Mouse (Mus musculus): Measurements from ENCODE around the gene Ppm1f. TPM values are rescaled to one million over a fixed set of nuclear protein-coding genes. Genes with fewer than 3 reads are reported as not detected.

Gene Ppm1f
- total and polyA plus RNA-seq, 2 experiments = 11.2 to 12.2 TPM

GRCm38 (mm10) chr16:16930326-16930725 lies 34.1 kb downstream of the Ppm1f start:
- H3K36me3 ChIP-seq (ENCODE audit: control insufficient read depth, insufficient read depth, low read length) = no peaks in the 10 kb centered on the region
- no peak for DNase-seq (ENCODE audit: extremely low read depth, low read depth, low spot score)
- TF ChIP-seq CTCF (IDR thresholded peaks at IDR 0.05; ENCODE audit: low read depth, low read length) (no peak), POLR2A (IDR thresholded peaks at IDR 0.05; ENCODE audit: extremely low read depth, insufficient read depth, low read length) (no peak)
- H3K79me2 ChIP-seq (ENCODE audit: control insufficient read depth, insufficient read depth, low read length) = no peaks in the 10 kb centered on the region
- no peak overlapping the region for H3K27ac ChIP-seq (replicated peaks; ENCODE audit: insufficient read depth, low read depth, low read length)
- no peaks in the 10 kb centered on the region for H3K4me1 ChIP-seq (ENCODE audit: control insufficient read depth, insufficient read depth, low read length)
- WGBS = 91% methylated on average over 3 of the region's 3 CpGs
- no peak overlapping the region for H3K4me3 ChIP-seq (ENCODE audit: insufficient read depth, low read depth, low read length)
- no peak overlapping the region for H3K9ac ChIP-seq (ENCODE audit: low read depth, low read length)
- H3K27me3 ChIP-seq (ENCODE audit: control insufficient read depth, insufficient read depth, low read length) = no peaks in the 10 kb centered on the region

GRCm38 (mm10) chr16:16930810-16931296 lies 34.6 kb downstream of the Ppm1f start:
- Histone ChIP-seq H3K9ac (ENCODE audit: low read depth, low read length) (no peak overlapping the region), H3K79me2 (ENCODE audit: control insufficient read depth, insufficient read depth, low read length) (no peaks in the 10 kb centered on the region), H3K36me3 (ENCODE audit: control insufficient read depth, insufficient read depth, low read length) (no peaks in the 10 kb centered on the region), H3K27ac (replicated peaks; ENCODE audit: insufficient read depth, low read depth, low read length) (no peak overlapping the region), H3K27me3 (ENCODE audit: control insufficient read depth, insufficient read depth, low read length) (no peaks in the 10 kb centered on the region), H3K4me3 (ENCODE audit: insufficient read depth, low read depth, low read length) (no peak overlapping the region), H3K4me1 (ENCODE audit: control insufficient read depth, insufficient read depth, low read length) (no peaks in the 10 kb centered on the region)
- WGBS = 83% methylated on average over 5 of the region's 5 CpGs
- no peak for DNase-seq (ENCODE audit: extremely low read depth, low read depth, low spot score)
- TF ChIP-seq POLR2A (IDR thresholded peaks at IDR 0.05; ENCODE audit: extremely low read depth, insufficient read depth, low read length) (no peak), CTCF (IDR thresholded peaks at IDR 0.05; ENCODE audit: low read depth, low read length) (no peak)

- Histone ChIP-seq H3K36me3 (ENCODE audit: control insufficient read depth, insufficient read depth, low read length) (no peaks in the 10 kb centered on the region), H3K4me1 (ENCODE audit: control insufficient read depth, insufficient read depth, low read length) (no peaks in the 10 kb centered on the region), H3K27ac (replicated peaks; ENCODE audit: insufficient read depth, low read depth, low read length) (no peak overlapping the region), H3K4me3 (ENCODE audit: insufficient read depth, low read depth, low read length) (no peak overlapping the region), H3K79me2 (ENCODE audit: control insufficient read depth, insufficient read depth, low read length) (no peaks in the 10 kb centered on the region), H3K27me3 (ENCODE audit: control insufficient read depth, insufficient read depth, low read length) (no peaks in the 10 kb centered on the region), H3K9ac (ENCODE audit: low read depth, low read length) (no peak overlapping the region)
- WGBS = 92% methylated on average over 9 of the region's 9 CpGs
- DNase-seq (ENCODE audit: extremely low read depth, low read depth, low spot score) = no peak
- no peak for TF ChIP-seq CTCF (IDR thresholded peaks at IDR 0.05; ENCODE audit: low read depth, low read length)
- TF ChIP-seq POLR2A (IDR thresholded peaks at IDR 0.05; ENCODE audit: extremely low read depth, insufficient read depth, low read length) = no peak
These were observed 43.3 kb downstream of the Ppm1f start for GRCm38 (mm10) chr16:16939543-16939942.

- H3K9ac ChIP-seq (ENCODE audit: low read depth, low read length) = no peak overlapping the region
- no peaks in the 10 kb centered on the region for H3K79me2 ChIP-seq (ENCODE audit: control insufficient read depth, insufficient read depth, low read length)
- H3K27ac ChIP-seq (replicated peaks; ENCODE audit: insufficient read depth, low read depth, low read length) = no peak overlapping the region
- no peaks in the 10 kb centered on the region for H3K27me3 ChIP-seq (ENCODE audit: control insufficient read depth, insufficient read depth, low read length)
- no peak overlapping the region for H3K4me3 ChIP-seq (ENCODE audit: insufficient read depth, low read depth, low read length)
- 96% methylated on average over 2 of the region's 2 CpGs for WGBS
- H3K4me1 ChIP-seq (ENCODE audit: control insufficient read depth, insufficient read depth, low read length) = no peaks in the 10 kb centered on the region
- no peak for DNase-seq (ENCODE audit: extremely low read depth, low read depth, low spot score)
- TF ChIP-seq CTCF (IDR thresholded peaks at IDR 0.05; ENCODE audit: low read depth, low read length) = no peak
- TF ChIP-seq POLR2A (IDR thresholded peaks at IDR 0.05; ENCODE audit: extremely low read depth, insufficient read depth, low read length) = no peak
- H3K36me3 ChIP-seq (ENCODE audit: control insufficient read depth, insufficient read depth, low read length) = no peaks in the 10 kb centered on the region
These were observed 44.8 kb downstream of the Ppm1f start for GRCm38 (mm10) chr16:16941078-16941477.

- Histone ChIP-seq H3K36me3 (ENCODE audit: control insufficient read depth, insufficient read depth, low read length) (no peaks in the 10 kb centered on the region), H3K4me3 (ENCODE audit: insufficient read depth, low read depth, low read length) (no peak overlapping the region), H3K4me1 (ENCODE audit: control insufficient read depth, insufficient read depth, low read length) (no peaks in the 10 kb centered on the region), H3K27ac (replicated peaks; ENCODE audit: insufficient read depth, low read depth, low read length) (no peak overlapping the region), H3K79me2 (ENCODE audit: control insufficient read depth, insufficient read depth, low read length) (no peaks in the 10 kb centered on the region), H3K9ac (ENCODE audit: low read depth, low read length) (no peak overlapping the region), H3K27me3 (ENCODE audit: control insufficient read depth, insufficient read depth, low read length) (no peaks in the 10 kb centered on the region)
- DNase-seq (ENCODE audit: extremely low read depth, low read depth, low spot score) = no peak
- TF ChIP-seq CTCF (IDR thresholded peaks at IDR 0.05; ENCODE audit: low read depth, low read length) = no peak
- TF ChIP-seq POLR2A (IDR thresholded peaks at IDR 0.05; ENCODE audit: extremely low read depth, insufficient read depth, low read length) = no peak
- WGBS = 21% methylated on average over 3 of the region's 5 CpGs
These were observed 62.3 kb downstream of the Ppm1f start for GRCm38 (mm10) chr16:16958575-16958974.

- Histone ChIP-seq H3K4me1 (ENCODE audit: control insufficient read depth, insufficient read depth, low read length) (no peaks in the 10 kb centered on the region), H3K9ac (ENCODE audit: low read depth, low read length) (no peak overlapping the region), H3K27me3 (ENCODE audit: control insufficient read depth, insufficient read depth, low read length) (no peaks in the 10 kb centered on the region), H3K27ac (replicated peaks; ENCODE audit: insufficient read depth, low read depth, low read length) (no peak overlapping the region), H3K79me2 (ENCODE audit: control insufficient read depth, insufficient read depth, low read length) (no peaks in the 10 kb centered on the region), H3K4me3 (ENCODE audit: insufficient read depth, low read depth, low read length) (no peak overlapping the region), H3K36me3 (ENCODE audit: control insufficient read depth, insufficient read depth, low read length) (no peaks in the 10 kb centered on the region)
- no peak for TF ChIP-seq CTCF (IDR thresholded peaks at IDR 0.05; ENCODE audit: low read depth, low read length)
- no peak for TF ChIP-seq POLR2A (IDR thresholded peaks at IDR 0.05; ENCODE audit: extremely low read depth, insufficient read depth, low read length)
- DNase-seq (ENCODE audit: extremely low read depth, low read depth, low spot score) = no peak
- 91% methylated on average over 6 of the region's 6 CpGs for WGBS
These were observed 63.6 kb downstream of the Ppm1f start for GRCm38 (mm10) chr16:16959907-16960306.
